Mouse (Mus musculus) adrenal gland, postnatal 25 days (tissue): ENCODE results near the gene Rnf38. TPM values are rescaled to one million over a fixed set of nuclear protein-coding genes. Genes with fewer than 3 reads are reported as not detected.

ENCODE experiments used
- DNase-seq: peaks from one replicate; pipeline ENCODE4 v3.0.0; 2021; ENCODE audit warnings: mixed read lengths
- total RNA-seq: library from RNA; stranded (reverse); gene quantifications from 2 replicates; pipeline ENCODE4 v1.2.3, GENCODE M21; 2021

The Rnf38 gene
- total RNA-seq, 1 experiment from 2014 or later = 49.6 TPM

GRCm38 (mm10) chr4:44223444-44223843, 10.1 kb downstream of the Rnf38 start:
- no peak for DNase-seq

GRCm38 (mm10) chr4:44216797-44217442, 16.7 kb downstream of the Rnf38 start:
- DNase-seq = no peak

- peak; percentile 8 for DNase-seq
Measured at GRCm38 (mm10) chr4:44199968-44200367, 33.6 kb downstream of the Rnf38 start.

- no peak for DNase-seq
Measured at GRCm38 (mm10) chr4:44187431-44187830, 46.2 kb downstream of the Rnf38 start.

GRCm38 (mm10) chr4:44183862-44184261, 49.7 kb downstream of the Rnf38 start:
- DNase-seq = no peak

- peak; percentile 34 for DNase-seq
Measured at GRCm38 (mm10) chr4:44179748-44180147, 53.8 kb downstream of the Rnf38 start.

- DNase-seq = peak; percentile 12
Measured at GRCm38 (mm10) chr4:44173177-44173576, 60.4 kb downstream of the Rnf38 start.

- no peak for DNase-seq
Measured at GRCm38 (mm10) chr4:44172676-44173075, 60.9 kb downstream of the Rnf38 start.

- DNase-seq = no peak
Measured at GRCm38 (mm10) chr4:44169884-44170283, 63.7 kb downstream of the Rnf38 start.

GRCm38 (mm10) chr4:44168816-44169215, 64.8 kb downstream of the Rnf38 start:
- DNase-seq = no peak

GRCm38 (mm10) chr4:44168231-44168647, 65.3 kb downstream of the Rnf38 start:
- DNase-seq = peak; percentile 98

GRCm38 (mm10) chr4:44167397-44168121, 66.0 kb downstream of the Rnf38 start:
- peak; percentile 85 for DNase-seq

- DNase-seq = no peak
Measured at GRCm38 (mm10) chr4:44166702-44167396, 66.7 kb downstream of the Rnf38 start.

- no peak for DNase-seq
Measured at GRCm38 (mm10) chr4:44164621-44165020, 69.0 kb downstream of the Rnf38 start.

- DNase-seq = no peak
Measured at GRCm38 (mm10) chr4:44163034-44163433, 70.6 kb downstream of the Rnf38 start.

GRCm38 (mm10) chr4:44160990-44161689, 72.4 kb downstream of the Rnf38 start:
- no peak for DNase-seq

- no peak for DNase-seq
Measured at GRCm38 (mm10) chr4:44159839-44160238, 73.8 kb downstream of the Rnf38 start.

GRCm38 (mm10) chr4:44156481-44156880, 77.1 kb downstream of the Rnf38 start:
- no peak for DNase-seq

- no peak for DNase-seq
Measured at GRCm38 (mm10) chr4:44154884-44155283, 78.7 kb downstream of the Rnf38 start.

GRCm38 (mm10) chr4:44152904-44153303, 80.7 kb downstream of the Rnf38 start:
- DNase-seq = no peak

- no peak for DNase-seq
Measured at GRCm38 (mm10) chr4:44126805-44127204, 106.8 kb downstream of the Rnf38 start.

GRCm38 (mm10) chr4:44119410-44120201, 114.0 kb downstream of the Rnf38 start:
- DNase-seq = no peak
